Mouse (Mus musculus): ENCODE data around the gene Deup1.

- TF ChIP-seq CTCF (IDR thresholded peaks at IDR 0.05; ENCODE audit: control insufficient read depth, insufficient read depth, insufficient read length), result no peak
- TF ChIP-seq USF1 (IDR thresholded peaks at IDR 0.05; ENCODE audit: low read depth), result no peak
- TF ChIP-seq MAX (IDR thresholded peaks at IDR 0.05), result no peak
Observed at GRCm38 (mm10) chr9:15582026-15582425, 45.7 kb downstream of the Deup1 start.

Data from C2C12 (cell line).